In the genomic region with DNA sequence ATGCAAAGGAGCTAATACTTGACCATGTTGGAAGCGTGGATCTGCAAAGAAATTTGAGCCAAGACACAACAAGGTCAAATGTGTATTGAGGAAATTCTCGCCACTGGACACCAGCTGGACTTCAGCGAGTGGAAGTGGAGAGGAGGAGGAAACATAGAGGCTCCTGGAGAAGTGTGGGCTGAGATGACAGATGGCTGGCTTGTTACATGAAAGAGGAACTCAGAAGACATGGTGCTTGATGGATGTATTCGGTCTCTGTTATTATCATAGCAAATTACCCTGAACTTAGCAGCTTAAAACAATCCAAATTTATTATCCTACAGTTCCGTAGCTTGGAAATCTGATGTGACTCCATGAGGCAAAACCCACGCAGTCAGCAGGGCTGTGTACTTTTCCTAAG, we compare ENCODE assay signal across 18 mouse cellular contexts.
DNase-seq lines count a peak whose midpoint lies in the region.
"Had no signal": no experiment of that assay in that cellular context is flagged by ENCODE, and none has a peak within 500 bp of the region (broad histone marks: within the 10 kb centered on the region; RNA-seq: fewer than 3 reads in every experiment).

No protein-coding gene starts in this region.

- DNase-seq in layer of hippocampus, adult 18-20 months (ENCODE audit: low spot score in 2 of 2): peak; percentile 32 to 35
- no peak for DNase-seq in layer of hippocampus, postnatal 10 days (ENCODE audit: low spot score in 2 of 2)
- peak; percentile 28 for DNase-seq in right cerebral cortex, adult 18-20 months
- DNase-seq in right cerebral cortex, postnatal 4 days: no peak
- peak; percentile 54 for DNase-seq in brain, adult 2 months (ENCODE audit: low read depth, low spot score)
- no peak for DNase-seq in T-cell, adult 2 months (ENCODE audit: low spot score)
- DNase-seq: adrenal gland, postnatal 10 days; adrenal gland, postnatal 36 days; cerebellum, adult 11 months; cerebellum, adult 2 months; cerebellum, adult 9-11 months; cerebellum, postnatal 25 days; forebrain, postnatal 0 days; gastrocnemius, postnatal 10 days; gastrocnemius, postnatal 36 days; heart, adult 2 months; heart, postnatal 14 days; heart, postnatal 4 days had no signal

Comparison
In these comparisons a context has a peak if more than half of its experiments do, and no peak if none do; other contexts are left out.
1. DNase-seq: peak in layer of hippocampus, adult 18-20 months (2 of 2), right cerebral cortex, adult 18-20 months (single experiment) and brain, adult 2 months (single experiment); none in layer of hippocampus, postnatal 10 days (0 of 2), right cerebral cortex, postnatal 4 days (single experiment) and T-cell, adult 2 months (single experiment).